Mouse (Mus musculus) cortical plate, adult 2 months (tissue): ENCODE results near the gene Klf16. TPM values are rescaled to one million over a fixed set of nuclear protein-coding genes. Genes with fewer than 3 reads are reported as not detected.

Experiments
- H3K27ac ChIP-seq: fragments of 200-500 bp; 2 replicates; pipeline ENCODE4 v1.5.1; 2012; ENCODE audit warnings: low read length, control low read depth, inconsistent platforms; ENCODE audit not compliant: insufficient read depth
- H3K4me1 ChIP-seq: fragments of 200-500 bp; 2 replicates; pipeline ENCODE4 v1.6.1; 2011; ENCODE audit warnings: low read length; ENCODE audit not compliant: control insufficient read depth, insufficient read depth
- H3K4me3 ChIP-seq: fragments of 200-500 bp; 2 replicates; pipeline ENCODE4 v1.5.1; 2011; ENCODE audit warnings: mild to moderate bottlenecking, low read length, control low read depth; ENCODE audit not compliant: insufficient read depth
- CTCF ChIP-seq: fragments of 200-500 bp; IDR thresholded peaks from 2 replicates; pipeline ENCODE4 v1.5.1; 2011; ENCODE audit warnings: mild to moderate bottlenecking, control low read depth, low read length; ENCODE audit not compliant: insufficient read depth; ENCODE audit errors: extremely low read depth
- POLR2A ChIP-seq: fragments of 200-500 bp; IDR thresholded peaks from 2 replicates; pipeline ENCODE4 v1.6.1; 2011; ENCODE audit warnings: mild to moderate bottlenecking, low read length, control low read depth; ENCODE audit not compliant: insufficient read depth; ENCODE audit errors: extremely low read depth
- polyA plus RNA-seq: library from polyadenylated mRNA; depleted of rRNA; stranded (reverse); fragments of >200 nt; gene quantifications from 2 replicates; pipeline ENCODE4 v1.2.3, GENCODE M21; 2012

The Klf16 gene
- polyA plus RNA-seq, 1 experiment, result 36.9 TPM

- H3K4me3 ChIP-seq, result peak within 1 kb of the TSS; percentile 95
- peak; percentile 65 for TF ChIP-seq CTCF
- TF ChIP-seq POLR2A, result peak; percentile 86
- peak within 1 kb of the TSS; percentile 83 for H3K27ac ChIP-seq
- peaks cover 4% of the 10 kb centered on the region for H3K4me1 ChIP-seq
These were observed 15.8 kb downstream of the Klf16 start, which contains the start of gene Rexo1 for GRCm38 (mm10) chr10:80561116-80561944. Gene Rexo1 (minus strand): TSS chr10:80561560.

- peaks cover 4% of the 10 kb centered on the region for H3K4me1 ChIP-seq
- peak overlapping the region; percentile 95 for H3K4me3 ChIP-seq
- TF ChIP-seq CTCF (no peak), POLR2A (no peak)
- H3K27ac ChIP-seq, result no peak overlapping the region
These were observed 16.5 kb downstream of the Klf16 start for GRCm38 (mm10) chr10:80560621-80561020.

DNA sequence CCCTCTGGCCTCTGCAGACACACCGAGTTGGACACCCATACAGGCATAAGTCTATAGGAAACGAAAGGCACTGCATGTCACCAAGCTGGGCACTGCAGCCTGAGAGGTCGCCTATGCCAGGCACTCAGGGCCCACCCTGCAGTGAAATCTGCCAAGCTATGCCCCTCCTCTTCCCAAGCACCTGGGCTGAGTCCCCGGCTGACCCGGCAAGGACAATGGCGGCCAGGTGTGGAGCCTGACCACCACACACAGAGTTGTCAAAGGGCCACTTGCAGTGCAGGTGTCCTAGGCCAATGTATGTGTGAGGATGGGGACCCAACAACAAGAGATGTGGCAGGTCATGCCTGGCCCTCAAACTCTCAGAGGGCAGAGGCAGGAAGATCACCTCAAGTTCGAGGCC is 17.7 kb downstream of the Klf16 start:
- H3K4me1 ChIP-seq, result peaks cover 4% of the 10 kb centered on the region

GRCm38 (mm10) chr10:80557346-80557965 is 19.7 kb downstream of the Klf16 start:
- Histone ChIP-seq H3K4me3 (no peak overlapping the region), H3K27ac (no peak overlapping the region), H3K4me1 (peaks cover 4% of the 10 kb centered on the region)
- no peak for TF ChIP-seq POLR2A
- TF ChIP-seq CTCF, result peak; percentile 69

More for the DNA sequence above, 17.7 kb downstream of the Klf16 start:
- Histone ChIP-seq H3K4me3 (no peak overlapping the region), H3K27ac (no peak overlapping the region)
- TF ChIP-seq POLR2A (no peak), CTCF (no peak)

DNA sequence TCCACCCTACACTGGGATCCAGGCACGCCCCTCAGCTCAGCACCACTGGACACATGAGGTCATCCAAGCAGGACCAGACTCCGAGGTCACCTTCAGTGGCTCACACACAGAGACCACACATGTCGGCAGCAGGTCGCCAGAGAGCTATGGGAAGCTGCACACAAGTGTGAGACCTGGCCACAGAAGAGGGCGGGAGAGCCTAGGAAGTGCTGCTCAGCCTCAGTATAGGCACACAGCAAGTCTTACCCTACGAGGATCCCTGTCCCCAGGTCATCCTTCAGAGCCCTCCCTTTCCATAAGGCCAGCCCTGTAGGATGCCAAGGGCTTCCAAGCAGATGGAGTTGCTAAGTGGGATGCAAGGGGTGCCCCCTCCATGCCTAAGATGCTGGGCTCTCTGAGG is 23.1 kb downstream of the Klf16 start:
- Histone ChIP-seq H3K4me1 (no peaks in the 10 kb centered on the region; the same call in 1 of the 2 replicates), H3K27ac (no peak overlapping the region), H3K4me3 (no peak overlapping the region)
- no peak for TF ChIP-seq POLR2A
- no peak for TF ChIP-seq CTCF

GRCm38 (mm10) chr10:80553575-80553974 is 23.5 kb downstream of the Klf16 start:
- Histone ChIP-seq H3K4me1 (no peaks in the 10 kb centered on the region; the same call in 1 of the 2 replicates), H3K4me3 (no peak overlapping the region), H3K27ac (no peak overlapping the region)
- TF ChIP-seq POLR2A, result no peak

- Histone ChIP-seq H3K27ac (no peak overlapping the region), H3K4me3 (no peak overlapping the region), H3K4me1 (no peaks in the 10 kb centered on the region)
- TF ChIP-seq CTCF (no peak), POLR2A (no peak)
These were observed 24.8 kb downstream of the Klf16 start for GRCm38 (mm10) chr10:80552364-80552763.

GRCm38 (mm10) chr10:80549279-80549678 is 27.8 kb downstream of the Klf16 start:
- Histone ChIP-seq H3K27ac (no peak overlapping the region), H3K4me3 (no peak overlapping the region), H3K4me1 (no peaks in the 10 kb centered on the region)
- TF ChIP-seq CTCF (no peak), POLR2A (no peak)

GRCm38 (mm10) chr10:80548428-80549006 is 28.6 kb downstream of the Klf16 start:
- TF ChIP-seq POLR2A, result no peak
- peak; percentile 65 for TF ChIP-seq CTCF
- no peak overlapping the region for H3K4me3 ChIP-seq
- H3K4me1 ChIP-seq, result 0 out of 2 replicates have a peak, but pooled peaks cover 1% of the 10 kb centered on the region
- no peak overlapping the region for H3K27ac ChIP-seq

DNA sequence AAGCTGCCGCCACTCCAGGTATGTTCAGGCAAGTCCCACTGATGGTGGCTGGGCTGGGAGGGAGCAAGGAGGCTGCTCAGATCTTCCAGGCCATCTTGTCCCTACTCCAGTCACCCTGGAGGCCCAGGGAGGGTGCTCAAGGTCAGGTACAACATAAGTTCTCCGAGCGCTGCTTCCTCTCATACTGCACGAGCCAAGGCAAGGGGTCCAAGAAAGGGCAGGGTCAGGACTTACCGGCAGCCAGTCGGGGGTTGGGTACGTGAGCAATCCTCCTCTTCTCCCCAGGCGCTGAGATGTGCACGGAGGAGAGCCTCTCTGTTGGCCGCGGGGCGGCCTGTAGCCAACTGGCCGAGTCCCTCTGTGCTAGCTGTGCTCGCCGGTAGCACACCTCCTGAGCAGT is 29.6 kb downstream of the Klf16 start:
- Histone ChIP-seq H3K27ac (no peak overlapping the region), H3K4me1 (0 out of 2 replicates have a peak, but pooled peaks cover 1% of the 10 kb centered on the region), H3K4me3 (no peak overlapping the region)
- no peak for TF ChIP-seq CTCF
- TF ChIP-seq POLR2A, result no peak

DNA sequence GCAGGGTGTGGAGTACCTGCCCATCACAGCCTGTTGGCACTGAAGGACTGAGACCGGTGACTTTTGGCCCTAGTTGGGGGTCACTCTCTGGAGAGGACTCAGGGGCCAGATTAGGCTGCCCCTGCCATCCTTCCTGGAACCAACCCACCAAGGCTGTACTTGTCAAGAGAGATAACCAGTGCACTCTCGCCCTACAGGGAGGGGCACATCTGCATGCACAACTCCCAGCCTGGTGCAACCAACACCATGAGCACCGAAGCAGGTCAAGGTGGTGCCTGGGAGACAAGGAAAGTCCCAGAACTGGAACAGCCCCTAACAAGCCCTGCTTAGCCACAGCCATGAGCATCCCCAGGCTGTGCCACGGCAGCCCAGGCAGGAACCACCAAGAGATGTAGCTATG is 30.2 kb downstream of the Klf16 start:
- H3K27ac ChIP-seq, result no peak overlapping the region
- no peak for TF ChIP-seq CTCF
- no peak for TF ChIP-seq POLR2A
- H3K4me3 ChIP-seq, result no peak overlapping the region
- 0 out of 2 replicates have a peak, but pooled peaks cover 1% of the 10 kb centered on the region for H3K4me1 ChIP-seq
